Mouse (Mus musculus) hindbrain, embryonic 11.5 days (tissue): ENCODE data around the gene Cnot9. TPM values are rescaled to one million over a fixed set of nuclear protein-coding genes. Genes with fewer than 3 reads are reported as not detected.
"Not testable (repeated sequence)": the region's sequence is repeated elsewhere in the genome, so short reads cannot be mapped to it uniquely, and the experiment has no call there.

Source experiments
- ATAC-seq: fragments of 200-750 bp; cut with Nextera tagmentation; 2 replicates; pipeline ENCODE4 v1.8.0; 2017; ENCODE audit warnings: mild to moderate bottlenecking, moderate TSS enrichment, moderate library complexity; ENCODE audit not compliant: low FRiP score
- DNase-seq: peaks from one replicate; pipeline ENCODE4 v3.0.0-alpha.2; 2015; ENCODE audit warnings: low spot score
- H3K27ac ChIP-seq: fragments of 300-500 bp; sonication (generic); 2 replicates; pipeline ENCODE4 v1.5.1; 2014; ENCODE audit warnings: mild to moderate bottlenecking, low read depth, low read length
- H3K27me3 ChIP-seq: fragments of 300-500 bp; sonication (generic); 2 replicates; pipeline ENCODE4 v1.6.1; 2014; ENCODE audit warnings: mild to moderate bottlenecking, low read length, moderate library complexity, mixed read lengths; ENCODE audit not compliant: control insufficient read depth, insufficient read depth
- H3K36me3 ChIP-seq: fragments of 300-500 bp; sonication (generic); 2 replicates; pipeline ENCODE4 v1.6.1; 2014; ENCODE audit warnings: mild to moderate bottlenecking, low read length, moderate library complexity, mixed read lengths; ENCODE audit not compliant: control insufficient read depth, insufficient read depth
- H3K4me1 ChIP-seq: fragments of 300-500 bp; sonication (generic); replicated peaks from 2 replicates; pipeline ENCODE4 v1.6.1; 2014; ENCODE audit warnings: low read length, mixed read lengths; ENCODE audit not compliant: control insufficient read depth, insufficient read depth
- H3K4me2 ChIP-seq: fragments of 300-500 bp; sonication (generic); replicated peaks from 2 replicates; pipeline ENCODE4 v1.6.1; 2014; ENCODE audit warnings: mild to moderate bottlenecking, low read depth, low read length
- H3K4me3 ChIP-seq: fragments of 300-500 bp; sonication (generic); 2 replicates; pipeline ENCODE4 v1.5.1; 2014; ENCODE audit warnings: low read depth, low read length
- H3K9ac ChIP-seq: fragments of 300-500 bp; sonication (generic); 2 replicates; pipeline ENCODE4 v1.6.1; 2014; ENCODE audit warnings: low read depth, low read length
- H3K9me3 ChIP-seq: fragments of 300-500 bp; sonication (generic); 2 replicates; pipeline ENCODE4 v1.6.1; 2016; ENCODE audit warnings: low read length; ENCODE audit not compliant: control insufficient read depth
- WGBS: fragments of 180-500 bp; shearing (Covaris S2); extraction: QIAGEN DNeasy Blood & Tissue Kit; methylation state at CpG from one replicate; pipeline ENCODE4 v1.1.7; 2014; 5-methylcytosine and 5-hydroxymethylcytosine counted together
- polyA plus RNA-seq: library from polyadenylated mRNA; unstranded; fragments of >200 nt; fragmentation: Nextera tagmentation; extraction: Ambion mirVana; gene quantifications from 2 replicates; pipeline ENCODE4 v1.2.1, GENCODE M21; 2014

The Cnot9 gene
- 88.0 and 91.7 TPM in 2 replicates for polyA plus RNA-seq

- H3K4me3 ChIP-seq = peak within 1 kb of the TSS; percentile 93
- DNase-seq = peak; percentile 100
- H3K4me1 ChIP-seq = 0 out of 2 replicates have a peak, but pooled peaks cover 3% of the 10 kb centered on the region
- no peaks in the 10 kb centered on the region for H3K9me3 ChIP-seq
- peak within 1 kb of the TSS; percentile 94 for H3K27ac ChIP-seq
- no peaks in the 10 kb centered on the region for H3K36me3 ChIP-seq
- H3K4me2 ChIP-seq = peak within 1 kb of the TSS; percentile 52
- no peaks in the 10 kb centered on the region for H3K27me3 ChIP-seq
- peak; percentile 98 for ATAC-seq
- under 1% methylated on average over 62 of the region's 64 CpGs for WGBS
- peak within 1 kb of the TSS; percentile 89 for H3K9ac ChIP-seq
Observed at GRCm38 (mm10) chr1:74505721-74506464, at the start of gene Cnot9. Cnot9 (plus strand) TSS chr1:74506058.

GRCm38 (mm10) chr1:74460273-74460672 lies 45.6 kb upstream of the Cnot9 start:
- no peaks in the 10 kb centered on the region for H3K4me1 ChIP-seq
- peaks cover 8% of the 10 kb centered on the region; the same call in 1 of the 2 replicates for H3K36me3 ChIP-seq
- 77% methylated on average over 2 of the region's 2 CpGs for WGBS
- H3K27me3 ChIP-seq = no peaks in the 10 kb centered on the region
- no peaks in the 10 kb centered on the region for H3K9me3 ChIP-seq
- ATAC-seq (no peak), DNase-seq (peak; percentile 51)
- H3K4me2 ChIP-seq = no peak overlapping the region
- H3K27ac ChIP-seq = no peak overlapping the region
- H3K9ac ChIP-seq = no peak overlapping the region
- no peak overlapping the region for H3K4me3 ChIP-seq

- no peak overlapping the region for H3K27ac ChIP-seq
- WGBS = 94% methylated on average over 5 of the region's 5 CpGs
- H3K4me3 ChIP-seq = no peak overlapping the region
- no peak overlapping the region for H3K9ac ChIP-seq
- H3K4me2 ChIP-seq = no peak overlapping the region
- no peaks in the 10 kb centered on the region for H3K9me3 ChIP-seq
- H3K4me1 ChIP-seq = no peaks in the 10 kb centered on the region
- no peak for ATAC-seq
- DNase-seq = no peak
- peaks cover 4% of the 10 kb centered on the region; the same call in 1 of the 2 replicates for H3K36me3 ChIP-seq
- H3K27me3 ChIP-seq = no peaks in the 10 kb centered on the region
Observed at GRCm38 (mm10) chr1:74485792-74486191, 20.1 kb upstream of the Cnot9 start.

GRCm38 (mm10) chr1:74501106-74501505 lies 4.8 kb upstream of the Cnot9 start:
- no peaks in the 10 kb centered on the region for H3K36me3 ChIP-seq
- 90% methylated on average over 1 of the region's 1 CpGs for WGBS
- H3K4me3 ChIP-seq = no peak overlapping the region
- H3K4me1 ChIP-seq = no peaks in the 10 kb centered on the region
- no peak overlapping the region for H3K27ac ChIP-seq
- no peak overlapping the region for H3K4me2 ChIP-seq
- H3K27me3 ChIP-seq = no peaks in the 10 kb centered on the region
- H3K9me3 ChIP-seq = no peaks in the 10 kb centered on the region
- DNase-seq = no peak
- H3K9ac ChIP-seq = no peak overlapping the region
- no peak for ATAC-seq

DNA sequence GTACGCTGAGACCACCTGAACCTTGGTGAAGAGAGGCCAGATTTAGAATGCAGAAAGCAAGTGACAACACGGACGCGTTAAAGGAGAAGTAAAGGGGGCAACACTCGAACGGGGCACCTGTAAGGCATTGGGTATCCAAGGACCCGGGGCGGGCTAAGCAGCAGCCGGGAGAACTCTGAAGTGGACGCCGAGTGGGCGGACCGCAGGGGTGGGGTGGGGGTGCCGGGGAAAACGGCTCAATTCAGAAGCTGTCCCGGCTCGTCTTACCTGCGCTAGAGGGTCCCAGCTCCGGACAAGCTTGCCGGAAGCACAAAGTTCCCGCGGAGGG lies 501 bp upstream of the Cnot9 start:
- Histone ChIP-seq H3K27ac (no peak overlapping the region), H3K4me2 (peak overlapping the region; percentile 52), H3K36me3 (no peaks in the 10 kb centered on the region), H3K27me3 (no peaks in the 10 kb centered on the region), H3K9ac (peak overlapping the region; percentile 52), H3K4me3 (peak overlapping the region; percentile 93), H3K4me1 (0 out of 2 replicates have a peak, but pooled peaks cover 3% of the 10 kb centered on the region), H3K9me3 (no peaks in the 10 kb centered on the region)
- DNase-seq = no peak
- WGBS = 1% methylated on average over 21 of the region's 22 CpGs
- no peak for ATAC-seq

DNA sequence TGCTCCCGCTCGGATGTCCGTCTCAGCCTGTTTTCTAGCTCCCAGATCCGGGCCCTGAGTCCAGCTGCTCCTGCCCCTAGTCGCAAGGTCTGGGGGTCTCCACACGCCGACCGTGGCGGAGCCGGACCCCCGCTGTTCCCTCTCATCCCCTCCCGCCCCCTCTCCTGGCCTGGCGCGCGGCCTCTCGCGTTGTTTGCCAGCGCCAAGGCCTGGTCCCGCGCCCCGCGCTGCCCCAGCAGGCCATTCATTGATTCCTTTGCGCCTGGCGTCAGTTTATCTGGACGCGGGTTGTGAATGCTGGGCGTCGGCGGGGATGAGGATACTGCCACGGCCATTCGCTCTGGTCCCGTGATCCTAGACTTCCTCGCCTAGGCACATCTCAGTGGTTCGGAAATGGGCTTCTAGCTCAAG lies 618 bp downstream of the Cnot9 start:
- DNase-seq (peak; percentile 87), ATAC-seq (peak; percentile 64)
- H3K36me3 ChIP-seq = no peaks in the 10 kb centered on the region
- 0 out of 2 replicates have a peak, but pooled peaks cover 3% of the 10 kb centered on the region for H3K4me1 ChIP-seq
- H3K4me3 ChIP-seq = peak overlapping the region; percentile 93
- H3K4me2 ChIP-seq = peak overlapping the region; percentile 51
- H3K27me3 ChIP-seq = no peaks in the 10 kb centered on the region
- under 1% methylated on average over 30 of the region's 34 CpGs for WGBS
- peak overlapping the region; percentile 89 for H3K9ac ChIP-seq
- peak overlapping the region; percentile 94 for H3K27ac ChIP-seq
- H3K9me3 ChIP-seq = no peaks in the 10 kb centered on the region

DNA sequence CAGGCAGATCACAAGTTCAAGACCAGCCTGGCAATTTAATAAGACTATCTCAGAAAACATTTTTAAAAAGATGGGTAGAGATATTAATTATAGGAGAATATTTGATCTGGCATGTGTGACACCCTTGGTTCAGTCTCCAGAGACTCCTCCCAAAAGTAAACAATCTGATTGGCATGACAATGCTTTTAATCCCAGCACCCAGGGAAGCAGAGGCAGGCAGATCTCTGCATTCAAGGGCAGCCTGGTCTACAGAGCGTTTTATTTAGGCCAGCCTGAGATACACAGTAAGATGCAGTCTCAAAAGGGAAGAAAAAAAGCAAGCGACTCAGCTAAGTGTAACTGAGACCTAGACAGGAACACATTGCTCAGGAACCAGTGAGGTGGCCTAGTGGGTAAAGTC lies 1.9 kb downstream of the Cnot9 start:
- Histone ChIP-seq H3K4me1 (0 out of 2 replicates have a peak, but pooled peaks cover 3% of the 10 kb centered on the region), H3K9ac (no peak overlapping the region), H3K9me3 (no peaks in the 10 kb centered on the region), H3K4me2 (no peak overlapping the region; the same call in 1 of the 2 replicates), H3K36me3 (no peaks in the 10 kb centered on the region), H3K4me3 (no peak overlapping the region; the same call in 1 of the 2 replicates), H3K27me3 (no peaks in the 10 kb centered on the region), H3K27ac (no peak overlapping the region)
- no peak for ATAC-seq
- 95% methylated on average over 2 of the region's 2 CpGs for WGBS
- no peak for DNase-seq

- DNase-seq (no peak), ATAC-seq (no peak)
- Histone ChIP-seq H3K27me3 (no peaks in the 10 kb centered on the region), H3K36me3 (no peaks in the 10 kb centered on the region), H3K4me1 (0 out of 2 replicates have a peak, but pooled peaks cover 3% of the 10 kb centered on the region), H3K4me3 (no peak overlapping the region), H3K9me3 (no peaks in the 10 kb centered on the region), H3K27ac (no peak overlapping the region), H3K9ac (no peak overlapping the region), H3K4me2 (no peak overlapping the region)
- 94% methylated on average over 5 of the region's 5 CpGs for WGBS
Observed at GRCm38 (mm10) chr1:74511306-74511705, 5.4 kb downstream of the Cnot9 start.

DNA sequence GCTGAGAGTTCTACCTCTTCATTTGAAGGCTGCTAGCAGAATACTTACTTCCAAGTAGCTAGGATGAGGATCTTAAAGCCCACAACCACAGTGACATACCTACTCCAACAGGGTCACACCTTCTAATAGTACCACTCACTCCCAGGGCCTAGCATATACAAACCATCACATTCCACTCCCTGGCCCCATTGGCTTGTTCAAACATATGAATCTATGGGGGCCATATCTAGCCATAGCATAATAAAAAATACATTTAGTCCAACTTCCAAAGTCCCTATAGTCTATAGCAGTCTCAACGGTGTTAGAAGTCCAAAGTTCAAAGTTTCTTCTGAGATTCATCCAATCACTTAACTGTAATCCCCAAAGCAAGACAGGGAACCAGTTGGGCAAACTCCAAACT lies 7.1 kb downstream of the Cnot9 start:
- not testable (repeated sequence) for H3K27me3 ChIP-seq, H3K4me2 ChIP-seq, H3K4me3 ChIP-seq, ATAC-seq, H3K27ac ChIP-seq, H3K4me1 ChIP-seq, DNase-seq, H3K9ac ChIP-seq, H3K9me3 ChIP-seq, H3K36me3 ChIP-seq
- 94% methylated on average over 1 of the region's 1 CpGs for WGBS
